Mouse (Mus musculus) monocyte, adult 2 months (primary cell): ENCODE measurements around the gene H2afx.
"Not testable (repeated sequence)": the region's sequence is repeated elsewhere in the genome, so short reads cannot be mapped to it uniquely, and the experiment has no call there.

Experiments used
- DNase-seq, 2 experiments: peaks; one replicate each; pipeline ENCODE4 v3.0.0; 2022; ENCODE audit warnings: low spot score in 2 of 2, low read depth in 1 of 2

H2afx gene

GRCm38 (mm10) chr9:44318076-44318825 is 16.2 kb upstream of the H2afx start:
- DNase-seq, result no peak

GRCm38 (mm10) chr9:44318826-44319095 is 15.7 kb upstream of the H2afx start:
- DNase-seq, result no peak

DNA sequence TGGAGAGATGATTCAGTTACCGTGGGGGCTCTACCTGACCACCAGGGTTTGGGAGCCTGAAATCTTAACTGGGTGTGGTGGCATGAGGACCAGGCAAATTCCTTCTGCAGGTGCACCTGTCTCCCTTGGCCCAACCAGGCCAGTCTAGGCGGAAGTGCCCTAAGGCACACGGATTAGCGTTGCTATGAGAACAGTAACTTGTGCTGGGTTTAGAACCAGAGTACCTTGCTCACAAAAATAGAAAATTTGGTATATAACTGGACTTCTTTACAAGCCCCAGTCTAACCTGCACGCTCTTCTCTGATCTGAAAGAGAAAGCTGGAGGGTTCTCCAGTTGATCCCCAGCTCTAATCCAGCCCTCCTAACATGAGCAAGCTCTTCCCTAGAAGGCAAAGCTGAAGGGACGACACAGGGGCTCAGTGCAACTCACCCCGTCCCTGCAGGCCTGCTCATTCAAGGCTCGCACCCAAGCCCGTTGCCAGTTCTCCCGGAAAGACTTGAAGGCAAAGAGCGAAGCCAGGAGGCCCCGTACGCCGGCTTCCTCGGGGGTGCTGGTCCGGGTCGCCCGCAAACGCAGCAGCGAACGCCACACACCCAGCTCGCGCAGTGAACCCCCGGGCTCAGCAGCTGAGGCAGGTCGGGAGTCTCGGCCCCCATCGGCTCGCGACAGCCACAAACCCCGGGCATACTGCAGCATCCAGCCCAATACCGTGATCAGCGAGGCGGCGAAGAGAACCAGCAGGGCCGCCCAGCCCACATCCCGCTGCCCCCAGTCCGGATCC is 15.2 kb upstream of the H2afx start:
- DNase-seq, result no peak

- peak in 1 of 2 experiments; percentile 48 for DNase-seq
These were observed 14.4 kb upstream of the H2afx start, which contains the start of gene C2cd2l for GRCm38 (mm10) chr9:44319887-44320798. Gene C2cd2l, minus strand, starts transcription at chr9:44320285.

- no peak for DNase-seq
These were observed 13.7 kb upstream of the H2afx start for GRCm38 (mm10) chr9:44320799-44321133.

DNA sequence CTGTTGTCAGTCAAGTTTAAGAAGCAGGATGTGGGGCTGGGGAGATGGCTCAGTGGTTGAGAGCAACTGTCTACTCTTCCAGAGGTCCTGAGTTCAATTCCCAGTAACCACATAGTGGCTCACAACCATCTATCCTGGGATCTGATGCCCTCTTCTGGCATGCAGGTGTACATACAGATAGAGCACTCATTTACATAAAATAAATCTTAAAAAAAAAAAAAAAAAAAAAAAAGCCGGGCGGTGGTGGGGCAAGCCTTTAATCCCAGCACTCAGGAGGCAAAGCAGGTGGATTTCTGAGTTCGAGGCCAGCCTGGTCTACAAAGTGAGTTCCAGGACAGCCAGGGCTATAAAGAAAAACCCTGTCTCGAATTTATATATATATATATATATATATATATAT is 10.8 kb upstream of the H2afx start:
- DNase-seq, result not testable (repeated sequence)

- DNase-seq, result no peak
These were observed 10.3 kb upstream of the H2afx start for GRCm38 (mm10) chr9:44324147-44324546.

GRCm38 (mm10) chr9:44325032-44325767 is 9.3 kb upstream of the H2afx start:
- DNase-seq, result not testable (repeated sequence)

DNA sequence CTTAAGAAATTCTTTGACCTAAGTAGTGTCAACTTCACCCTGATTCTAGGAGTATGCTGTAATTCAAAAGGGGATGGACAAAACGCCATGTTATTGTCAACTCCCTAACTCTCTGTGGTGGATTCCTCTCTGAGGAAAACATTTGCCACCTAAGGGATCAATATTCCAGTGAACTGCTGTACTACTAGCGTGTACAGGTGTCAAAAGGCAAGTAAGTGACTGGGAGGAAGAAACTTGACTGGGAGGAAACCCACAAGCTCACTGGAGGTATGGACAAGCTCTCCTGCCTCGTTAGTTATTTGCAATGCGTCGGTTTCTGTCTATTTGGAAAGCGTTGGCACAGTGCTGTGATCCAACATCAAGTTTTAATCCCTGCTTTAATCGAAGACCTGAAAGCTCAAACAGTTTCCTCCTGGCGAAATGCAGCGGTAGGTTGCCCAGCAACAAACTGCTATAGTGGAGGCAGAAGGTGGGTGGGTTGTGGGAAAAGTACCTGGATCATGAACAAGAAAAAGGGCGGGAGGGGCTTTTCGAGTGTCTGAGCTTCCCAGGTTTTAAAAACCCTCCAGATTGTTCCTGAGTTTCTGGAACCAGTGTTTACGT is 8.6 kb upstream of the H2afx start, which contains the start of gene Dpagt1:
TSS of gene Dpagt1 (plus strand) at position 252 of the 603 bp plus-strand sequence.
- no peak for DNase-seq

GRCm38 (mm10) chr9:44326371-44327063 is 8.0 kb upstream of the H2afx start:
- peak in 1 of 2 experiments; percentile 60 for DNase-seq

GRCm38 (mm10) chr9:44327064-44327711 is 7.3 kb upstream of the H2afx start:
- DNase-seq, result no peak

- DNase-seq, result no peak
These were observed 6.6 kb upstream of the H2afx start for GRCm38 (mm10) chr9:44327926-44328325.

DNA sequence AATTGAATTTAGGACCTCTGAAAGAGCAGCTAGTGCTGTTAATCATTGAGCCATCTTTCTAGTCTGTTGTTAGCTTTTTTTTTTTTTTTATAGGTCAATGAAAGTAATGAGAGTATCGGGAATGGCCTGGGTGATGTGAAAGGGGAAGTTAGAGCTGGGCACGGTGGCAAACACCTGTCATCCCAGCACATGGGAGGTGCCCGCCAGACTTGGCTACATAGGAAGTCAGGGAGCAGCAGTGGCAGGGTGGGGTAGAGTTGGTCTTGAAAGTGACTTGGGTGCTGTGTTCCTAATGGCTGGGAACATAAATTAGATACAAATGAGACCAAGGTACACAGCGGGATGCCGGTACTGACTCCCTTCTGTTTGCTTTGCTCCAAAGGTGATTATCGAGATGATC is 3.8 kb upstream of the H2afx start:
- no peak for DNase-seq

DNA sequence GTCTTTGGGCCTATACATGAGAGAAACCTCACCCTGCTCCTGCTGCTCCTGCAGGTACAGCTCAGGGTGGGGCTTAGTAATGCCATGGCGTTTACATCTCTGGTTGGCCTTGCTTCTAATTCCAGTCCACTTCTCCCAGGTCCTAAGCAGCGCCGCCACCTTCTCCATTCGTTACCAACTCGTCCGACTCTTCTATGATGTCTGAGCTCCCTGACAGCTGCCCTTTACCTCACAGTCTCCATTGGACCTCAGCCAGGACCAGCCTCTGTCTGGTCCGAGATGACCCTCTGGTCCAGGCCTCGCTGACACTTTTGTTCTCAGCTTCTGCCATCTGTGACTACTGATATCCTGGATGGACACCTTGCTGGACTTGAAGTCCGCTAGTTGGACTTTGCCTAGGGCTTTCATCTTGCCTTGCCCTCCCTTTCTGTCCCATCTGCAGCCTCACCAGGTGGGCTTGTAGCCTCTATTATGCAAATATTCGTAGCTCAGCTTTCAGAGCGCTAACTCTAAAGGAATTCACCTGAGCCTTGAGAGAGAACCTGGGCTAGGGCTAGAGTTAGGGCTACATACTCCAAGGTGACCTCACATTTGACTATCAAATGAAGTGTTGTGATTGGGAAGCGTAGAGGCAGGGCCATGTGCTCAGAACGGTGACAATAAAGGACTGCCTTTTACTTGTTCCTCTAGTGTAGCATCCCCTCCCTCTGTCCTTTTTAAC is 1.4 kb upstream of the H2afx start:
- DNase-seq, result no peak

- DNase-seq, result no peak
These were observed 1.0 kb downstream of the H2afx start for GRCm38 (mm10) chr9:44335331-44336092.

- no peak for DNase-seq
These were observed 1.6 kb downstream of the H2afx start for GRCm38 (mm10) chr9:44336093-44336406.

DNA sequence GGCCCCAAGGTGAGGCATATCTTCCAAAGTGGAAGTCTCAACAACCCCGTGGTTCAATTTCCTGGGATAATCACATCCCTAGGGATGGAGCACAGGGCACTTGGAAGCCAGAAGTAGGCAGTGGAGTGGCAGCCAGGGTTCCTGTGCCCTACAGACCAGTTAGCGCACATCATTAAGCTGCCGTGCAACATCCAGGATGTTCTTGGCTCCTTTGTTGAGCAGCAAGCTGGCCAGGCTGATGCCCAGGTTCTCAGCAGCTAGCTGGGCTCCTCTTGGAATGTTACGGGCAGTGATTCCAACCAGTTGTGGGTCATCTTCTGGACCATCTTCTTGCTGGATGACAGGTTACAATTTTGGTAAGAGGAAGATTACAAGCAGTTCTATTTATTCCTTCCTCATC is 2.0 kb downstream of the H2afx start:
- DNase-seq, result not testable (repeated sequence)

- no peak for DNase-seq
These were observed 2.5 kb downstream of the H2afx start for GRCm38 (mm10) chr9:44336964-44337363.
